Mouse (Mus musculus) cerebellum, postnatal 36 days (tissue): Measurements from ENCODE around the gene Dyrk1a.

ENCODE experiments used
- DNase-seq, 2 experiments: peaks; one replicate each; pipeline ENCODE4 v3.0.0; 2021 to 2022; ENCODE audit warnings: mixed read lengths in 2 of 2

Dyrk1a gene

GRCm38 (mm10) chr16:94720476-94721153 is 150.8 kb downstream of the Dyrk1a start:
- DNase-seq, result no peak

GRCm38 (mm10) chr16:94721549-94722006 is 151.8 kb downstream of the Dyrk1a start:
- DNase-seq, result no peak

- DNase-seq, result peak in 1 of 2 experiments; percentile 14
Observed at GRCm38 (mm10) chr16:94722936-94723335, 153.1 kb downstream of the Dyrk1a start.

GRCm38 (mm10) chr16:94724061-94724596 is 154.3 kb downstream of the Dyrk1a start:
- DNase-seq, result peak; percentile 83 to 89

GRCm38 (mm10) chr16:94724747-94725211 is 155.0 kb downstream of the Dyrk1a start:
- DNase-seq, result peak; percentile 61 to 63

- no peak for DNase-seq
Observed at GRCm38 (mm10) chr16:94729236-94729635, 159.4 kb downstream of the Dyrk1a start.

- DNase-seq, result no peak
Observed at GRCm38 (mm10) chr16:94731027-94731426, 161.2 kb downstream of the Dyrk1a start.

- DNase-seq, result no peak
Observed at GRCm38 (mm10) chr16:94735472-94735871, 165.7 kb downstream of the Dyrk1a start.

GRCm38 (mm10) chr16:94736462-94737358 is 166.9 kb downstream of the Dyrk1a start:
- no peak for DNase-seq

GRCm38 (mm10) chr16:94737359-94737687 is 167.5 kb downstream of the Dyrk1a start:
- DNase-seq, result no peak

GRCm38 (mm10) chr16:94743853-94744501 is 174.2 kb downstream of the Dyrk1a start:
- DNase-seq, result peak; percentile 43 to 44

- peak; percentile 62 to 72 for DNase-seq
Observed at GRCm38 (mm10) chr16:94745016-94745415, 175.2 kb downstream of the Dyrk1a start.
